Mouse (Mus musculus): ENCODE results near the gene Acox2. TPM values are rescaled to one million over a fixed set of nuclear protein-coding genes. Genes with fewer than 3 reads are reported as not detected.

The Acox2 gene
- total and polyA plus RNA-seq, 2 experiments from 2014 or later, result 0.10 to 0.44 TPM

DNA sequence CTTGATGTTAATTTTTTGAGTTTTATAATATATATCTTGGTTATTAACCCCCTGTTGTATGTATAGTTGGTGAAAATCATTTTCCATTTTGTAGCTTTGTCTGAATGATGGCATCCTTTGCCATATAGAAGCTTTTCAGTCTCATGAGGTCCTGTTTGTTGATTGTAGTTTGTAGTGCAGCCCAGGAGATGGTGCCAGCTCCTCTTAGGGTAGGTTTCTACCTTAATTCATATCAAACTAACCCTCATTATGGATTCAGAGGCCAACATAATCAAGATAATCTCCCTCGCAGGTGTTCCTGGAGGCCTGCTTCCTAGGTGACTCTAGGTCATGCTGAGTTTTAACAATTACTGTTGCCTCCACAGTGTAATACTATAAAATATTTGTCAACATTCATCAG, 3.1 kb upstream of the Acox2 start:
- ATAC-seq (ENCODE audit: low FRiP score), result no peak

DNA sequence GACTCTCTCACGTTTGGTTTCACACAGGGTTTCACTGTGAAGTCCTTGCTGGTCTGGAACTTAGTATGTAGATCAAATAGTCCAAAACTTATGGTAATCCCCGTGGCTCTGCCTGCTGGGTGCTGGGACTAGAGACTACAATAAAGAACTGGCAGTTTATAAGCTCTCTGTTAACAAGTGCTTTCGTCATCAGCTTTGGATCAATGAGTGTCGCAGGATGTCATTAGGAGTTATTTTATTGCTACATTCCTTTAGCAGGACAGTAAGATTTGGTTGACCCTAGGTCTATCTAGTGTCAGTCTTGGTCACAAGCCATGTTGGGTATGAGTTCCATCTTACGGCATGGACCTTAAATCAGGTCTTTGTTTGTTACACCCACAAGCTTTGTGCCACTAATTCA, 1.1 kb upstream of the Acox2 start:
- no peak for TF ChIP-seq CTCF (IDR thresholded peaks at IDR 0.05)

More for the DNA sequence above, 3.1 kb upstream of the Acox2 start:
- H3K36me3 ChIP-seq (ENCODE audit: insufficient read depth, low read length), result no peaks in the 10 kb centered on the region
- H3K9me3 ChIP-seq (ENCODE audit: low read length), result no peaks in the 10 kb centered on the region
- no peak overlapping the region for H3K4me3 ChIP-seq (ENCODE audit: low read depth, low read length)
- H3K9ac ChIP-seq (replicated peaks; ENCODE audit: low read length, poor library complexity, severe bottlenecking), result no peak overlapping the region
- no peak overlapping the region for H3K4me2 ChIP-seq (ENCODE audit: low read depth, low read length, poor library complexity, severe bottlenecking)
- TF ChIP-seq CTCF (IDR thresholded peaks at IDR 0.05), result no peak
- no peak overlapping the region for H3K27ac ChIP-seq (ENCODE audit: low read depth, low read length)
- no peaks in the 10 kb centered on the region for H3K4me1 ChIP-seq (ENCODE audit: insufficient read depth, low read length)
- DNase-seq (ENCODE audit: low spot score), result no peak
- no peaks in the 10 kb centered on the region for H3K27me3 ChIP-seq (ENCODE audit: insufficient read depth, low read length)
- 40% methylated on average over 1 of the region's 1 CpGs for WGBS

DNA sequence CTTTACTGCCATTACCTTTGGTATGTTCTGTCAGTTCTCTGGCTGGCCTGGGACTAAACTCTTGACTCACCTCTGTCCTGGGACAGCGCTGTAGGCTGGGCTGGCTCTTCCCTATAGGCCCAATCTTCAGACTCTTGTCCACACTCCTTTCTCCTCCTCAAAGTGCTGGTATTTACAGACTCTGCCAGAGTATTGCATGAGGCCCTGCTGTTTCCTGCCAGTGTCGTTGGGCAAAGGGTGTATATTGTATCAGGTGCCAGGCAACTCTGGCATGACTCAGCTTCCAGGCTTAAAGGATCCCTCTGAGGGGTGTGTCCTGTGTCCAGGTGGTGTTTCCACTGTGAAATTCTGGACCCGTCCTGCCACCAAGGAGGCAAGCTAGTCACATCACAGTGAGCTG, 401 bp downstream of the Acox2 start:
- Histone ChIP-seq H3K4me3 (ENCODE audit: low read depth, low read length) (no peak overlapping the region), H3K4me2 (ENCODE audit: low read depth, low read length, poor library complexity, severe bottlenecking) (no peak overlapping the region), H3K27ac (ENCODE audit: low read depth, low read length) (no peak overlapping the region), H3K4me1 (ENCODE audit: insufficient read depth, low read length) (no peaks in the 10 kb centered on the region), H3K36me3 (ENCODE audit: insufficient read depth, low read length) (no peaks in the 10 kb centered on the region), H3K9ac (replicated peaks; ENCODE audit: low read length, poor library complexity, severe bottlenecking) (no peak overlapping the region), H3K9me3 (ENCODE audit: low read length) (no peaks in the 10 kb centered on the region), H3K27me3 (ENCODE audit: insufficient read depth, low read length) (no peaks in the 10 kb centered on the region)
- ATAC-seq (ENCODE audit: low FRiP score) (no peak), DNase-seq (ENCODE audit: low spot score) (no peak)
- WGBS, result 82% methylated on average over 3 of the region's 3 CpGs
- TF ChIP-seq CTCF (IDR thresholded peaks at IDR 0.05), result no peak

More for the DNA sequence above, 1.1 kb upstream of the Acox2 start:
- Histone ChIP-seq H3K27me3 (ENCODE audit: insufficient read depth, low read length) (no peaks in the 10 kb centered on the region), H3K36me3 (ENCODE audit: insufficient read depth, low read length) (no peaks in the 10 kb centered on the region), H3K4me2 (ENCODE audit: low read depth, low read length, poor library complexity, severe bottlenecking) (no peak overlapping the region), H3K4me1 (ENCODE audit: insufficient read depth, low read length) (no peaks in the 10 kb centered on the region), H3K27ac (ENCODE audit: low read depth, low read length) (no peak overlapping the region), H3K9me3 (ENCODE audit: low read length) (no peaks in the 10 kb centered on the region), H3K4me3 (ENCODE audit: low read depth, low read length) (no peak overlapping the region), H3K9ac (replicated peaks; ENCODE audit: low read length, poor library complexity, severe bottlenecking) (no peak overlapping the region)
- WGBS, result 71% methylated on average over 5 of the region's 5 CpGs
- no peak for DNase-seq (ENCODE audit: low spot score)
- no peak for ATAC-seq (ENCODE audit: low FRiP score)

DNA sequence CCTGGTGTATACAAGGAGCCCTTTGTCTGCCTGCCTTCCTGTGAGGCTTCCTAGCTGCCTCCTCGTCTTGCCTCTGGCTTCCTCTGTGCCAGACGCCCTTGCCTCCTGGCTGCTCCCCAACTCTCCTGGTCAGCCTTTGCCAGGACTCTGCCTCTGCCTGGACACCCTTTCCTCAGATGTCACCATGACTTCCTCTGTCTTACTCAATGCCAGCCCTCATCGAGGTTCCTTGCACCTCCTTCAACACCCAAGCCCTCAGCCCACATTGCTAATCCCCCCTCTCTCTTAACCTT, 872 bp downstream of the Acox2 start:
- Histone ChIP-seq H3K9me3 (ENCODE audit: low read length) (no peaks in the 10 kb centered on the region), H3K9ac (replicated peaks; ENCODE audit: low read length, poor library complexity, severe bottlenecking) (no peak overlapping the region), H3K4me3 (ENCODE audit: low read depth, low read length) (no peak overlapping the region), H3K36me3 (ENCODE audit: insufficient read depth, low read length) (no peaks in the 10 kb centered on the region), H3K27me3 (ENCODE audit: insufficient read depth, low read length) (no peaks in the 10 kb centered on the region), H3K4me2 (ENCODE audit: low read depth, low read length, poor library complexity, severe bottlenecking) (no peak overlapping the region), H3K27ac (ENCODE audit: low read depth, low read length) (no peak overlapping the region), H3K4me1 (ENCODE audit: insufficient read depth, low read length) (no peaks in the 10 kb centered on the region)
- TF ChIP-seq CTCF (IDR thresholded peaks at IDR 0.05), result no peak
- 63% methylated on average over 3 of the region's 3 CpGs for WGBS
- ATAC-seq (ENCODE audit: low FRiP score) (no peak), DNase-seq (ENCODE audit: low spot score) (no peak)

DNA sequence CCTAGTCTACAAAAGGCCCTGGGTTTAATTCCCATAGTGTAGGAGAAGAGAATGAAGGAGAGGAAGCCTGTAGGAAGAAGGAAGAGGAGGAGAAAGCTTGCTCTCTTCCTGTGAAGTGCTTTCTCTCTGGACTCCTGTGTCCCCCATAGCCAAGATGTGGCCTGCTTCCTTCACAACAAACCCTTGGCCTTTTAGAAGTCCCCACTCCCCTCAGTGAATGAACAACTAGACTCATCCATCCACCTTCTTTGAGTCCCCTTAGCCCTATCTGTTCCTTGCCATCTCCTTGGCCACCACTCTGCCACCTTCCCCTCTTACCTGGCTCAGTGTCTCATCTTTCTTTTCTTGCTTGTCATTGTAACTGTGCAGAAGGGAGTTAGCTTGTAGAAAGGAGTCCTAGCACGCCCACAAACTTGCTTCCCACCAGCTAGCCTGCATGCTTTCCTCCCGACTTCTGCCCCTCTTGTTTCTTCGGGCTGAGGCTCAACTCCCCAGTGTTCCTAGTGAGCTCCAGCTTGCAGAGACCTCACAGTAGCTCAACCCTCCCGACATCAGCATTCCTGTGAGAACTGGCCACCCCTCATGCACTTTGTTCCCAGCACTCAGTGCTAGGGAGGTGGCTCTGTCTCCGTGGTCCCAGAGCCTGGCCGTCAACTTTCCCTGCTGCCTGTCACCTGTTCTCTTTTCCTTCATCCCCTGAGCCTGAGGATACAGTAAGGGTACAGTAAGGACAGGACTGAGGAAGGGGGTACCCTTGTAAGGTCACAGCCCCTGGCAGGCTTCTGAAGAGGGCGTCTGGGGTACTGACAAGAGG, 1.4 kb downstream of the Acox2 start:
- ATAC-seq (ENCODE audit: low FRiP score), result no peak
- H3K27me3 ChIP-seq (ENCODE audit: insufficient read depth, low read length), result no peaks in the 10 kb centered on the region
- no peak for DNase-seq (ENCODE audit: low spot score)
- H3K4me1 ChIP-seq (ENCODE audit: insufficient read depth, low read length), result no peaks in the 10 kb centered on the region
- H3K9me3 ChIP-seq (ENCODE audit: low read length), result no peaks in the 10 kb centered on the region
- TF ChIP-seq CTCF (IDR thresholded peaks at IDR 0.05), result no peak
- H3K36me3 ChIP-seq (ENCODE audit: insufficient read depth, low read length), result no peaks in the 10 kb centered on the region
- no peak overlapping the region for H3K9ac ChIP-seq (replicated peaks; ENCODE audit: low read length, poor library complexity, severe bottlenecking)
- H3K4me3 ChIP-seq (ENCODE audit: low read depth, low read length), result no peak overlapping the region
- no peak overlapping the region for H3K27ac ChIP-seq (ENCODE audit: low read depth, low read length)
- no peak overlapping the region for H3K4me2 ChIP-seq (ENCODE audit: low read depth, low read length, poor library complexity, severe bottlenecking)
- 42% methylated on average over 7 of the region's 7 CpGs for WGBS

DNA sequence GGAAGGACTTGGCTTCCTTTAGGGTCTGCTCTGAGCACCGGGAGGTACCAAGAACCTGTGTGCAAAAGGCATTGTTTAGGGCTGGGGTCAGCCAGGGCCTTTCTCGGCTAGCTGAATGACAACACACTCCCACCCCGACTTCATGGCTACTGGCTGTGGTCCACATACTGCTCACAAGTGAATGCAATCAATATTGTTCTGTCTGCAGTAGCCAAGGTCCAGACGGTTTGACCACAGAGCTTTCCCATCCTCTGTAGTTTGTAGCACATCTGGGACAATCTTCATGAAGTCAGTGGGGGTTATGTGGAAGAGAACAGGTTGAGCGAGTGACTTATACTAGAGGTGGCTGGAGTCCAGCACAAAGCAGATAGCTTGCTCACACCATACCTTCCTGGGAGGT, 2.3 kb downstream of the Acox2 start:
- Histone ChIP-seq H3K27ac (ENCODE audit: low read depth, low read length) (no peak overlapping the region), H3K4me3 (ENCODE audit: low read depth, low read length) (no peak overlapping the region), H3K27me3 (ENCODE audit: insufficient read depth, low read length) (no peaks in the 10 kb centered on the region), H3K4me2 (ENCODE audit: low read depth, low read length, poor library complexity, severe bottlenecking) (no peak overlapping the region), H3K36me3 (ENCODE audit: insufficient read depth, low read length) (no peaks in the 10 kb centered on the region), H3K9me3 (ENCODE audit: low read length) (no peaks in the 10 kb centered on the region), H3K9ac (replicated peaks; ENCODE audit: low read length, poor library complexity, severe bottlenecking) (no peak overlapping the region), H3K4me1 (ENCODE audit: insufficient read depth, low read length) (no peaks in the 10 kb centered on the region)
- ATAC-seq (ENCODE audit: low FRiP score) (no peak), DNase-seq (ENCODE audit: low spot score) (no peak)
- WGBS, result 81% methylated on average over 5 of the region's 5 CpGs
- TF ChIP-seq CTCF (IDR thresholded peaks at IDR 0.05), result no peak
